Mouse (Mus musculus): ENCODE results near the gene Gm3015. TPM values are rescaled to one million over a fixed set of nuclear protein-coding genes. Genes with fewer than 3 reads are reported as not detected.
"Not testable (repeated sequence)": the region's sequence is repeated elsewhere in the genome, so short reads cannot be mapped to it uniquely, and the experiment has no call there.

Gene Gm3015
- not detected for total RNA-seq (2021)
- long read RNA-seq, experiment 1 = 0 reads
- long read RNA-seq, experiment 2 = 0 reads

DNA sequence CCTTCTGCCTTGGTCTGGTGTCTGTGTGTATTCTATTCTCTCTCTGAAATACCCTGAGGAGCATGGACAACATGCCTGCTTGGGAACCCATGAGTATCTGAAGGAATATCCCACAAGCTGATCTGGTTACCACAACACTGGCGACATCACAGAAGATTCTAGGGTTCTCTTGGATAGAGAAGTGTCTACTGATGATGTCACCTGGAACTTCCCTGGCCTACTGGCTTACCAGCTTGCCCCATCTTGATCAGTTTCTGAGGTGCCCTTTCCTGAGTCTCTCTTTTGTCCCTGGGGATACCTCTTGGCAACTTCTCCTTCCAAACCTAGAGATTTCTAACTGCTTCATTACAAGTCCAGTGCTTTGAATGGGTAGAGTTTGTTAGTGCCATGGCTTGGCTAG, at the start of gene Gm3015:
Gene Gm3015, minus strand, starts transcription at position 101 of the 400 bp plus-strand sequence.
- H3K27ac ChIP-seq; intact Hi-C loops (cut with DNase I); DNase-seq (ENCODE audit: extremely low spot score in 1 of 2, low spot score in 2 of 2); H3K4me3 ChIP-seq: not testable (repeated sequence)

DNA sequence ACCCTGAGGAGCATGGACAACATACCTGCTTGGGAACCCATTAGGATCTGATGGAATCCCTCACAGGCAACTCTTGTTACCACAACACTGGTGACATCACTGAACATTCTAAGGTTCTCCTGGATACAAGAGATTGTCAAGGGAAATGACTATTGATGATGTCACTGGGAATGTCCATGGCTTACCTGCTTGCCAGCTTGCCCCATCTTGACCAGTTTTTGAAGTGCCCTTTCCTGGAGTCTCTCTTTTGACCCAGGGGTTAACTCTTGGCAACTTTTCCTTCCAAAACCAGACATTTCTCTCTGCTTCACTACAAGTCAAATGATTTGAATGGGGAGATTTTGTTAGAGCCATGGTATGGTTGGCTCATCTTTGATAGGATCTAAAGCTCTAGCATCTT, 29.3 kb upstream of the Gm3015 start, which contains the start of gene Gm10377:
Gene Gm10377, minus strand, starts transcription at position 101 of the 400 bp plus-strand sequence.
- H3K27ac ChIP-seq; H3K4me3 ChIP-seq; intact Hi-C loops (cut with DNase I); DNase-seq (ENCODE audit: extremely low spot score in 1 of 2, low spot score in 2 of 2): not testable (repeated sequence)

Other genes starting within 250 kb of the Gm3015 start
- gene Gm8024, start 244.5 kb downstream of the Gm3015 start, total RNA-seq (2021) = not detected
- gene Gm17124, start 168.9 kb downstream of the Gm3015 start, total RNA-seq (2021) = not detected
- not detected for gene Gm3633, start 126.9 kb downstream of the Gm3015 start, total RNA-seq (2021)
- gene Gm10378, start 112.9 kb downstream of the Gm3015 start, total RNA-seq (2021) = not detected
- gene Gm10377, start 29.2 kb upstream of the Gm3015 start, total RNA-seq (2021) = not detected
- gene Gm21977, start 84.7 kb upstream of the Gm3015 start, total RNA-seq (2021) = not detected
- not detected for gene Gm8082, start 224.8 kb upstream of the Gm3015 start, total RNA-seq (2021)
- not detected for gene Gm10376, start 246.8 kb upstream of the Gm3015 start, total RNA-seq (2021)